Mouse (Mus musculus): ENCODE measurements around the gene Ndufs7.

DNA sequence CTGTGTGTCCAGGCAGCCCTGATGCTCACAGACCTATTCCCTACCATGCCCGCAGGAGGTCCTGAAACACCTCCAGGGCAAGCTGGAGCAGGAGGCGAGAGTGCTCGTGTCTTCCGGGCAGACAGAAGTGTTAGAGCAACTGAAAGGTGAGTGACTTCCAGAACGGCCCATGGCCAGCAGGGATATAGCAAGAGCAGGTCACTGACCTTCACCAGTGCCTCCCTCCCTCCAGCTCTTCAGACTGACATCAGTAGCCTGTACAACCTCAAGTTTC is 53.1 kb downstream of the Ndufs7 start:
- TF ChIP-seq CTCF (IDR thresholded peaks at IDR 0.05; ENCODE audit: low read depth) (no peak), EP300 (IDR thresholded peaks at IDR 0.05; ENCODE audit: low read depth) (no peak)

Measured in heart, postnatal 0 days (tissue).